Mouse (Mus musculus) cerebellum, adult 11 months (tissue): ENCODE data around the gene Fam169b.
"Not testable (repeated sequence)": the region's sequence is repeated elsewhere in the genome, so short reads cannot be mapped to it uniquely, and the experiment has no call there.

Experiments
- DNase-seq: peaks from one replicate; pipeline ENCODE4 v3.0.0; 2022

The Fam169b gene

DNA sequence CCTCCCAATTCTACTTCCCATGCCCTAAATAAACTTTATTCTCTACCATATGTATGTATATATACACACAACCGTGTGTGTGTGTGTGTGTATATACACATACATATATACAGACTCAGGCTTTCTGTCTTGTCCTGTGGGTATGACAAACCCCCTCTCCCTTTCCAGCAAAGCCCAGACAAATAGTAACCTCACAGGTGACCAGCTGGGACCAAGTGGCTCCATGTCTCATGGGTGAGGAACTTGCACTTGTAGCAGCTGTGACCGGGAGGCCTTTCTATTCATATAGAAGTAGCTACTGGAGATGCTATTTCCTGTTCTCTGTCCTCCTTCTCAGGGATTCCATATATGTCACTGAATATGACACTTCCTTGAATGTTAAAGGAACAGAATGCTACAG, 13.9 kb downstream of the Fam169b start:
- DNase-seq, result no peak

DNA sequence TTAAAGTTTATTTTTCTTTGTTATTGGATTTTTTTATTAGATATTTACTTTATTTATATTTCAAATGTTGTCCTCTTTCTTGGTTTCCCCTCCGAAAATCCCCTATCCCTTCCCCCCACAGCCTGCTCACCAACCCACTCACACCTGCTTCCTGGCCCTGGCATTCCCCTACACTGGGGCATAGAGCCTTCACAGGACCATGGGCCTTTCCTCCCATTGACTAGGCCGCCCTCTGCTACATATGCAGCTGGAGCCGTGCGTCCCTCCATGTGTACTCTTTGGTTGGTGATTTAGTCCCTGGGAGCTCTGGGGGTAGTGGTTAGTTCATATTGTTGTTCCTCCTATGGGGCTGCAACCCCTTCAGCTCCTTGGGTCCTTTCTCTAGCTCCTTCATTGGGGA, 14.4 kb downstream of the Fam169b start:
- DNase-seq, result not testable (repeated sequence)

DNA sequence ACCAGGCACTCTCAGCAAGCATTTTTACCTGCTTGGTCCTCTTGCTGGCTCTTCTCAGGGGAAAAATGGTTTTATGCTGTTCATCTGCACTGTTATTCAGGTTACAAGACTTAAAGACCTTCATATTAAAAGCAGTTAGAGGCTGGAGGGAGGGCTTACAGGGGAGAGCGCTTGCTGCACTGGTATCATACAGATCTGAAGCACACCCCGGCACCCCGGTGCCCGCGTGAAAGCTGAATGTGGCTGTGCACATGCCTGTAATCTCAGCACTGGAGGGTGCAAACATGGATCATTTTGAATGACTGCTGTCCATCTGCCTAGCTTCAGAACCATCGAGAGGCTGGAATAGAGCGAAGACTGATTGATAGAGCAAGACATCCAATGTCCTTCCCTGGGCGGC, 15.4 kb downstream of the Fam169b start:
- no peak for DNase-seq

DNA sequence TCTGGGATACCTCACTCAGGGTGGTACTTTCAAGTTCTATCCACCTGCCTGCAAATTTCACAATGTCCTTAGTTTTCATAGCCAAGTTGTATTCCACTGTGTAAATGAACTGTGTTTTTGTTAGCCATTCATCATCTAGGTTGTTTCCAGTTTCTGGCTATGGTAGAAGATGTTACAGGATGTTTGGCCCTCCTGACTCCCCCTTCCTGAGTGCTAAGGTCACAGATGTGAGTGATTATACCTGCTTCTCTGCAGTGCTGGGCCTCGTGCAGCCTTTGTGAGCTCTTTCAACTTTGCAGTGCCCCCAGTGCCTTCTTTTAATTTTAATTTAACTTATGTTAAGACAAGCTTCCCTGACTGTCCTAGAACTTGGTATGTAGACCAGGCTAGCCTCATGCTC, 18.0 kb downstream of the Fam169b start:
- DNase-seq, result no peak

DNA sequence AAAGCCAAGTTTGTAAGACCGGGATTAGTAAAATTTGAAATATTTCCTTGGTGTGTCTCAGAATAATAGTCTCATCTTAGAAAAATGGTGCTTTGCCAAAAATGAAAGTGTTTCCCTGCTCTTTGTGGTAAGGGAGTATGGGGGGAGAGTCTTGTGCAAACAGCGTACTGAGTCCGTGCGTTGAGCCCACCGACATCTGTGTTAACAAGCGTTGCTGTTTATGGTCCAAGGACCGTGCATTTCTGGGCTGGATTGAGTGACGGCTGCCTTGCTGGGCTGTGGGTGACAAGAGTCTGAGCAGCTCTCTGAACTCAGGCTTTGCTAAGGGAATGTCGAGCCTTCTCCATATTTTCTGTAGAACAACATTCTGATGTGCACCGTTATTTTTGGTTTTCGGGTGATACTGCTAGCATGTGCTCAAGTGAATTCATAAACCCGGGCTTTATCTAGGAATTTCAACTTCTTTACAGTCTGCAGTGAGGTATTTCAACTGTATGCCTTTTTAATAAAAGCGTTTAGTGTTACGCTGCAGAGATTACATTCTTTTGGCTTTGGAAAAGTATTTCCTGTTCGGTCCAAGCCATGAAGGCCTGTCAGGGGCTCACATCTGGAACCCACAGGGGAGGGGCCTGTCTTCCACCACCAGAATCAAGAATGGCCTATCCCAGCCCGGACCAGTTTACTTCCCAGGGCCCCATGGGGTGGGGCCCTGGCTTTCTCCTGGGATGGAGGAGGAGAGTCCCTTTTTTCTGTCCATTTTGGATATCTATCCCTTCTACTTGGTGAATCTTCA, 20.6 kb downstream of the Fam169b start:
- no peak for DNase-seq

DNA sequence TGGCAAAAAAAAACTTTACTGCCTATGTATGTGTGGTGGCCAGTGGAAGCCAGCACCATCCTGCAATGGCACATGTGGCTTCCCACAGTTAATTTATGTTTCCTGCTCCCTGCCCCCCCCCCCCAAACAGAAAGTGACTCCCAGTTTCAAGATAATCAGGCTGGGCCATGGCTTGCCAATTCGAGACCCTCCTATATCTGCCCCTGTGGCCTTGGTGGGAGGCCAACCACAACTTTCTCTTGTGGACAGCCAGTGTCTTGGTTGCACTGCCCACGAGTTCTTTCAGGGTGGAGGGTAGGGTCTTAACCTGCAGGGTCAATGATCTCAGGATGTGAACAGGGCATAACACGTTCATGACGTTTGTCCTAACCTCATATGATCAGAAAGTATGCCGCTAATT, 22.8 kb downstream of the Fam169b start:
- no peak for DNase-seq

DNA sequence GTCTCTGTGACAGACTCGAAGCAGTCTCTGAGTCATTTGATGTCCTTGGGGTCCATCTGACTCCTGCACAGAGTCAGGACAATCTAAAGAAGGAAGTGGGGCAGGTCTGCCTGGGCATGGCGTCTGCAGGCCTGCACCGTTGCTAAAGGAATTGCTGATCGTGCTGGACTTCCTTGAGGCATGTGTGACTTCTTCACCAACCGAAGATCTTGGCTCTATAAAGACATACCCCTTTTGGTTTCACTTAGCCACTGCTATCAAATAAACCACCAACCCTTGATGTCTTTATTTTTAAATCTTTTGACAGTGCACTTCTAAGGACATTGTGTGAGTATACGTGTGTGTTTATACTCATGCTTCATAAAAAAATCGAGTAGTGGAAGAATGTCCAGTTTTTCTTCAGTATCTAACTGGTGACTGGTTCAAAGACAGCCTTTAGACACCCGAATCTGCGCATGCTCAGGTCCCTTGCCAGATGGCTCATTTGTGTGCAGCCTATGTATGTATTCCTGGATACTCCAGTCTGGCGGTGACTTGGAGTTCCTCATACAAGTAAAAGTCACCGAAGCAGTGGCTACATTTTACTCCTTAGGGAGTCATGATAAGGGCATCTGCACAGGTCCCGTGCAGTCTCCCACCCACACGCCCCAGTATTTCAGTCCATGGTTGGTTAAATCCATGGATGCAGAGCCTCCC, 24.9 kb downstream of the Fam169b start:
- no peak for DNase-seq

DNA sequence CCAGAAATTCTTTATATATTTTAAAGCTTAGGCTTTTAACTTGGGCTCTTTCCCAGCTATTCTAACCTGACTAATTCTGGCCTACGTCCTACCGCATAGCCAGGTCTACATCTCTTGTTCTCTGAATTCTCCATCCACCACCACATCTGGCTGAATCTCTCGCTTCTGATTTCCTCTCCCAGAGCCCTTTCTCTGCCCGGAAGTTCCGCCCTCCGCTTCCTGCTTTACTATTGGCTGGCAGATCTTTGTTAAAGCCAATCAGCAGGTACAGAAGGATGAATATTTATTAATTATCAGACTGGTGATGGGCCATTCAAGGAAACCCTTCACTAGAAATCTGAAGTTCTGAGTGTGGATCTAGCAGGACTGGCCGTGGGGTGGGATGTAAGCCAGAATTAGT, 27.5 kb downstream of the Fam169b start:
- no peak for DNase-seq

DNA sequence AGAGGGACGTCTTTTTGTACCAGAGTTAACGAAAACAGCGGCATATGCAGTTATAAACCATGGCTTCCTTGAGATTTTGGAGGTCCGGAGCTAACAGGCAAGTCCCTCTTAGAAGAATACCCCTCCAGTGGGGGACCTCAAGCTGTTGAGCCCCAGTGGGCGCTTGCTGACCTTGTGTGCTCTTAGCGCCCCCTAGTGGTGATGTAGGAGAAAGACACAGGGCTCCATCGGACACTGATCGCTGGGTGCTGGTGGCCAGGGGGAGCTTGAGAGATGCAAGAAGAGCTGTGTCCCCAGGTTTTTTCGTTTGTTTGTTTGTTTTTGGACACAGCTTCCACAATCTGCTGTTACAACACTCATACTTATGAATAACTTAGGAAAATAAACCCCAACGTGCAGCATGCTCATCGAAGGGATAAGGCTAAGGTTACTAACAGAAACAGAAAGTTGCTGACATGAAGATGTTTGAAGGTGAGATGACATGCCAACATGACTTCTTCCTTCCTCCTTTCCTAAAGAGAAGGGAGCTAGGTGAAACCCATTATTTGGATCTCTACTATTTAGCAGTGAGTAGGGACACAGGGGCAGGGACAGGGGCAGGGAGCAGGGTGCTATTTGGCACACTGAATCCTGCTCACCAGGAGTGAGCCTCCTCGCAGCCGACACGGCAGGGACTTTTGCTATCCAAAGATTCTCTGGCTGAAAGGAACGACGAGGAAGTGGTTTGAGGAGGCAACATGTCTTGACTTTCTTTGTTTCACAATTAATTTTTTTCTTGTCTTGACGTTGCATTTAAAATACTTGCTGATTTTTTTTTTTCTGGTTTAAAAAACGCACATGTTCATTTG, 29.2 kb downstream of the Fam169b start:
- DNase-seq, result peak; percentile 47

DNA sequence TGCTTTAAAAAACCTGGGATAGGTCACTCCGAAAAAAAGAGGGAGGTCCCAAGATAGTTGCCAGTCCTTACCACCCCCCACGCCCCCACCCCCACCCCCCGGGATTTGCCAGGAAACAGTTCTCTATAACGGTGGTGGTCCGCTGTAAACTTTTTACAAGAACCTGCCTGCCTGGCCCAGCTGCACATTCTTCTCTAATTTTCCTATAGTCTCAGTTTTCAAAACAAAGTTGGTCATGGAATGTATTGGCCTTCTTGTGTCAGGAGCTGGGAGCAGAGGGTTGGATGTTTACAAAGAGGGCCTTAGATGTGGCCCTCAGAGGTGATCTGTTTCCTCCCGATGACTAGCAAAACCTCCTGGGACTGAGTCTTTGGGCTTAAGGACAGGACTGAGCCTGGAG, 30.0 kb downstream of the Fam169b start:
- no peak for DNase-seq

DNA sequence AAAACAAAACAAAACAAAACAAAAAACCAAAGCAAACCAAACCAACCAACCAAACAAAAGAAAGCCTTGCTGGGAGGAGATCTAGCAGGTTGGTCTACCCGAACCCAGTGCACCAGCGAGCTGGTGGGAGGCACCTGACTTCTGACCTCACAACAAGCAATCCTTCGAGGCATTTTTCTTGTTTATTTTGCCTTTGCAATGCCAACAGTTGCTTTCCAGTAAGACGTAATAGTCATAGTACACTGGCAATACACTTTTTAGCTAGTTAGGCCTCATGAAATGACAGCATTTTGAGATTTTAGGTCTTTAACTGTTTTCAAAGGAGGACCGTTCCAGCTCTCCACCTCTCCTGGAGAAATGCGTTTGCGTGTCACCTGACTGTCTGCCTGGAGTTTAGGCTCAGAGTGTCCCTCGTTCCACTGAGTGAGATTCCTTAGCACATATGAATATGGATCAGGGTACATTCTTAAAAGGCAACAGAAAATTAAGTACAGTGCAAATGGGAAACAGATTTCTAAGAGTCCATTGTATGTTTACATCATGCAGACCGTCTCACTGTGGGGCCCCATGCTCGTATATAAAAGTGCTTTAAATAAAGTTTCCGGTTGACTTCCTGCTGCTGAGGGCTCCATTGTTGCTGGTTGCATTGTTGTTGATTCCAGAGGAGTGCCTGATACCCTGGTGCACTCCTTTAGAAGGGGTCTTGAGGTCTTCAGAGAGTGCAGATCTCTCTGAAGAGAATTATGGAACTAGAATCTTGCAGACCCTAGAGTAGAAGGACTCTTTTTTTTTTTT, 32.3 kb downstream of the Fam169b start:
- DNase-seq, result no peak

DNA sequence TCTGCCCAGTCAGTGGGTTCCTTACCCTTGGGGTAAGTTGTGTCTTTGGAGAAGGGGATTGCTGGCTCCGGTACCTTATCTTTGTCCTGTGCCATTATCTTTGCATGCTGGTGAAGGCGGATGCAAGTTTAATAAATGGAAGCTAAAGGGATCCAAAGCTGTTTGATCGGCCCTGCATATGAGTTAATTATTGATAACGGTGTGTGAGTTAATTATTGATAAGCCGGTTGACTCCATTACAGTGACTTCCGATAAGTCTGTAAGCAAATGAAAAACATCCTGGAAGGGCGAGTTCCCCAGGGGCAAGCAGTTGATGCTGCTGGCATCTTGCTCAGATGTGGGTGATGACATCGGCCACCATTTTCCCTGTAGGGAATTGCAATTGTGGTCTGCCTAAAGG, 33.1 kb downstream of the Fam169b start:
- no peak for DNase-seq

DNA sequence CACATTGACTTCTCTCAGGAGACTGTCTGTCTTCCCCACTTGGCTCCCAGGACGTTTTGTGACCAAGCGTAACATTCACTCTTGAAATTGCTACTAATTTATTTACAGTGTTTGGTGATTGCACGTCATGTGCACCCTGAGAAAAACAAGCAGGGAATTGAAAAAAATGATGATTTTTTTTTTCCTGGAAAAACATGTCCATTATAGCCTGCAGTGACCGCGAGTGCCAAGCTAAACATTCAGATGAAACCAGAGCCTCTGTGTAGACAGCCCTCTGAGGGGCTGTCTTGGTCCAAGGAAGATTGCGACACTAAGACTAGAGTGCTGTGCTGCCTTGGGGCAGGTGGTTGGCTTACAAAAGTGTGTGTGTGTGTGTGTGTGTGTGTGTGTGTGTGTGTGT, 37.8 kb downstream of the Fam169b start:
- no peak for DNase-seq

DNA sequence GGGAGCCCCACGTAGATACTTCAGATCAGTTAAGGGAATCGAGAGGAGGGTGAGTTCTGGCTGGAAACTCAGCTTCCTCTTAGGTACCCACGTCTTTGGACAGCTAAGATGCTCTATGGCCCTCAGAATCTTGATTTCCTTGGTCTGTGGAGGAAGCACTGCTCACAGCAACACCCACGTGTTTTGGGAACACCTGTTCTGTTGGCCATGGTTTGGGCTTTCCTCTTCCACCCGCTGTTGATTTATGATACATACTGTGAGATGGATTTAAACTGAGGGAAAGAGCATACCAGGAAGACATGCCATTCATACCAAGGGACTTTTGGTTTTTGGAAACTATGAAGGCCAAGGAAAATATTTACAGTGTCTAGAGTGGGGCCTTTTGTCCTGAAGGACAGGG, 38.8 kb downstream of the Fam169b start:
- no peak for DNase-seq

DNA sequence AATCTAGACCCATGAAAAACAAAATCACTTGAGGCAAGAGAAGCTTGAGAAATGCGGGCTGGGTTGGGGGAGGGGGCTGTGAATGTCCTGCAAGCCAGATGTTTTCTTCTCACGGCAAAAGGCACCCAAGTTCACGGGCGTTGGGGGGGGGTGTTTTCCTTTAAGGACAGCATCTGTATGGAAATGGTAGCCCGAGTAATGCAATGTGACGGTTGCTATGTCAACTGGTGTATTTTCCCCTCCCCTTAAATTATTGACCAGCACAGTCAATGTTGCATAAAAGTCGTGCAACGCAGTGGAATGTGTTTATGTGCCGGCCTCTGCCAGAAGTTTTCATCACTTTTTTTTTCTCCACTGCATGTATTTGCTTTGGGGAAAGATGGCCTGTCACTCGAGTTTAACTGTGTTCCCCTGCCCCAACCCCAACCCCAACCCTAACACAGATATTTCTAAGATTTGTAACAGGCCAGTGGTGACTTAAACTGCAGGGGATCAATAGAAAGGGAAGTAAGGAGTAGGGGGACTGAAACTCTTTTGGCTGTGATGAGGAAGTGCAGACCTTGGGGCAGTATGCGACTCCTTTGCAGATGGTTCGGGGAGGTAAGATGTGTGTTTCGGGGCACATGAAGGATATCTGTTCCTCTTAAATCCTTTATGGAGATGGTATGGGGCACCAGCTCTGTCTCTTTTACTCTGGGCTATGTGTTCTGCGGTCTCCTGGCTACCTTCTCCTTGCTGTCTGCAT, 39.6 kb downstream of the Fam169b start:
- no peak for DNase-seq

DNA sequence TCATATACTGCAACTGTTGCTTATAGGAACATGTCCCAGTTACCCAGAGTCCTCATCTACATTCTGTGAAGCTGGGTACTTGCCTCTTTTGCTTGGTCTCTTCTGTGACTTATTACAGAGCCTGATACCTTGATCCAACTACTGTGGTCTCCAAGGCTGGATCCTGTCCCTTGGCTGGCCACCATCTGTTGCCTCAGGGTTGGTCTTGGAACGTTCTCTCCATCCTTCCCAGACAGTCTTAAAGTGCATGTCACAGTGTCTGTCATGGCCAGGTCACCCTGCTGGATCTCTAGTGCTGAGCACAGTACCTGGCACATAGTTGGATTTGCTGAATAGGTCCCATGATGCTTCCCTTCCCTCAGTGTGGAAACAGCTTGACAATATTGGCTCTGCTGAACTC, 40.6 kb downstream of the Fam169b start:
- no peak for DNase-seq

DNA sequence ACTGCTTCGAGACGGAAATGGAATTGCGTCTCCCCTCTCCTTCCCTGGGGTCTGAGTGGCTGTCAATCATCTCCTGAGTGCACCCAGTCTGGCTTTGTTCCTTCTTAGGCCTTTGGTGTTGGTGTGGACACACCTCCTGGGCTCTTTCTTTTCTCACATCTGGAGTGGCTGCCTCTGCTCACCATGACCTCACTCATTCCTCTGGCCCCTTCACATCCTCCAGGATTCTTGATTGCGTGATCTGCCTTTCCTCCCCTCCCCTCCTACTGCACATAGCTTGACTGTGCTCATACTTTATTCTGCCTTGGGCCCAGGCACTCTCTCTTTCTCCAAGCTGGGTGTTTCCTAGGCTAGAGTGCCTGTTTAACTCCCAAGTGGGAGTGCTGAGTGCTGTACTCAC, 41.4 kb downstream of the Fam169b start:
- no peak for DNase-seq

DNA sequence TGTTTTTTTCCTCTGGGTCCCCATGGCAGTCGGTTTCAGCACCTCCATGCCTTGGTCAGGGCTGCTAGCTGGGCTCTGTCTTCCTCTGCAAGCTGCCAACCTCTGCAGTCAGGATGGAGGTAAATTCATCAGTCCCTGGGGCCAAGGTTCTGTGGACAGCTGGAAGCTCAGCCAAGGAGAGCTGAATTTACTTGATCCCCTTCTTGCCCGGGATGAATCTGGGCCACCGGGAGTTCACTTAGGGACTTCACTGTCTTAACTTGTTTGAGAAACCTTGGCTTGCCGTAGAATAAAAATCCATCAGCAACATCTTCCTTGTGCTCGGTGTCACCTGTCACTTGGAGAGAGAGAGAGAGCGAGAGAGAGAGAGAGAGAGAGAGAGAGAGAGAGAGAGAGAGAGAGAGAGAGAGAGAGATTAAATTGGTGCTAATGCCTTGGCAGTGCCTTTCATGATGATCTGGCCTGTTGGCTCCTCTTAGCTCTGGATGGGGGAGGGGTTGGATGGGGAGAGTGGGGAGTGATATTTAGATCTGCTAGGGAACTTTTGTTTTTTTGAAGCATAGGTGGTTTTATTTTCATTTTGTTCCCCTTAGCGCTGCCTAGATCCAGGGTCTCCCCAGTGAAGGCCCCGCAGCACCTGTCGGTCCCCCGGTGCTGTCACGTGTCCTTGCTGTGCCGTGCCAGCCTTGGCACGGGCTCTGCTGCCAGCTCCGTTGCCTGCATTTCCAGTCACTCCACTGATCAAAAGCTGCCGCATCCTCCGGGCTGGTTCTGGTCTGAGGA, 44.6 kb downstream of the Fam169b start:
- DNase-seq, result peak; percentile 58

DNA sequence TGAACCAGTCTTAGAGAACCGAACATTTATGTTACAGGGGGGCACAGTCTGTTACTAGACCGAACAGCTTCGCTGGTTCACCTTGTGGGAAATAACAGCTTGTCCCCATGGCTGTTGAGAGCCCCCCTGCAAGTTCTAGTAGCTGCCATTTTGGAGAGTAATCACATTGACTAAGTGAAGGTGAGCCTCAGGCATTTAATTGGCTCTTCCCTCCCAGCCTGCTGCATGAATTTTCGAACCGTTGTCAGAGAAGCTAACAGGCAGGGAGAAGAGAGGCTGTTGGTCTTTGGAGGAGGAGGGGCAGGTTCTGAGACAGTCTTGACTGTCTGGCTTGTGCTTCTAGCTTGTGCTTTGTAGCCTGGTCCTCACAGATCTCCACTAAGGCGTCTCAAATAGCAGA, 45.3 kb downstream of the Fam169b start:
- no peak for DNase-seq

DNA sequence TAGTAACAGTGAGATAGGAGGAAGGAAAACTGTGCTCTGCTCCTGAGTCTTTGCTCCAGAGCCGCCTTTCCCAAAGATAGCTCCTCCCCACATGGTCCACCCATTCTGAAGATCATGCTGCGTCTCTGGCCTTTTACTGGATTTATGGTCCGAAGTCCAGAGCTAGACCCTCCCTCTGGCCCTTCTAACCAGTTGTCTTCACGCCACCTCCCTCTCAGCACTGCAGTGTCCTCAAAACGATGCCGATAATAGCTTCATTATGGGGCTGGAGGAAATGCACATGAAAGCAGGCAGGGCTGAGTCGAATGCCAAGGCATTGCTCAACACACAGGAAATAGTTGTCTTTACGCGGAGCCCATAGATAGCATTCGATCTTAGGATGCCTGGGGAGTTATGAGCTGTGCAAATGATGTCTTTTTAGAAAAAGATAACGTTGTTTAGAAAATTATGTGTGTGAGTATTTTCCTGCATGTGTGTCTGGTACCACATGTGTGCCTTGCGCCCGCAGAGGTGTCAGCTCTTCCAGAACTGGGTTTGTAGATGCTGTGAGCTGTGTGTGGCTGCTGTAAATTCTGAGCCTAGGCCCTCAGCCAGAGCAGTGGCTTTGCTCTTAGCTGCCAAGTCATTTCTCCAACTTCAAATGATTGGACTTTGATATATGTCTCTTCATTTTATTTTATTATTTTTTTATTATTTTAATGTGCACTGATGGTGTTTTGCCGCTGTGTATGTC, 46.6 kb downstream of the Fam169b start:
- no peak for DNase-seq

DNA sequence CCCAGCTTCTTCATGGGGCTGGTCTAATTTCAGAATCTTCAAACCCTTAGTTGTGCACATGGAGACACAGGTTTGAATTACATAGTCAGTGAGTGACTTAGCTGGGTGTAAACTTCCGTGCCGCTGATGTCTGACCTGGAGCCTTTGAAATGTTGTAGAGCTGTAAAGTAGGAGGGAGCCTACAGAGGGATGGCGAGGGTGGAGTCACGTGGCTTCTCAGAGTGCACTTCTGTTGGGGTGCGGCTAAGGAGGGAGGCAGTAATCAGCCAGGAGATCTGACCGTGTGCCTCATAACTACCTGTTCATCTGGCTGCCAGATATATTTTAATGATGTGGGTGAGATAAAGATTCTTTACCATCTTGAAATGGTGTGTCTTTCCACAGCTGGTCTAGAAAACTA, 49.4 kb downstream of the Fam169b start:
- no peak for DNase-seq
